Mouse (Mus musculus): ENCODE results near the gene Ch25h. TPM values are rescaled to one million over a fixed set of nuclear protein-coding genes. Genes with fewer than 3 reads are reported as not detected.

Gene Ch25h
- 1.0 and 1.1 TPM in 2 replicates for polyA plus RNA-seq (2015; fragmentation: Nextera tagmentation; extraction: Ambion mirVana)

DNA sequence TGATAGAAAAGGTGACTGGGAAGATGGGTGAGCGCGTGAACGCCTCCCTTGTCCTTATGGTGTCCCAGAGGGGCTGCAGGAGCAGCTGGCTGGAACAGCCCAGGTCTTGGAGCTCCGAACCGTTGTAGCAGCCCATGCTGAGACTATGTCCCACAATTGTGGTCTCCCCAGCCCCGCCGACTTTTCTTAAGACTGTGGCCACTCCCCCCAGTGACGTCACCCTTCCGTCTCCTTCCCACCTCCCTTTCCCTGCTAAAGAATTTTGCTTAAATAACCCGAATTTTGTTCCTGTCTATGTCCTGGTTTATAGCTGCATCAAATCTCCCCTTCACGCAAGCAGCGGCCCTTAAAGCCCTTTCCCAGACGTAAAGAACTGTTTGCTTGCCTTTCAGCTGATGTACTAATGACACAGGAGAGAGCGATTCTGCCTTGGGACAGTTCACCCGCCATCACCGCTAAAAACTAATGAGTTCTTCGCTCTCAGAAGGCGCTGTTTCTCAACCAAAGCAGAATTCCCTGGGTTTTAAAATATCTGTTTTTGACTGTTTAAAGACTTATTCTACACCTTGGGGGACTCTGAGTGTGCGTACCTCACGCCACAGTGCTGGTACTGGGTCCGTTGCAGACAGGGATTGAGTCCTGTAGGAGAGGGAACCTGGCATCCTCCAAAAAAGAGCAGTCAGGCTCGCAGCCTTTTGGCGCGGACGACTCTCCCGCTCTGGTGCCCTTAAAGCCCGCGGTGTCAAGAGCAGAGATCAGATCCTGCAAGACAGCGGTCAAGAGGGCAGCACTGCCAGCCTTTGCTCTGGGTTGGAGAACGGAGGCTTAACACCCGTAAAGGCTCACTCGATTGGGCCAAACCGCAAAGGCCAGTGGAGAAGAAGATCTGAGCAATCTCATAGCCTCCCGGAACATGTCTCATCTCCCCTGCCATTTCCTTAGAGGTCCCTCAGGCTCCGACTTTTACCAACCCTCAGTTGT, at the start of gene Ch25h:
Ch25h (minus strand) TSS at position 174 of the 981 bp plus-strand sequence.

Other genes starting within 250 kb of the Ch25h start
- gene Acta2, start 219.6 kb downstream of the Ch25h start, polyA plus RNA-seq (2015; fragmentation: Nextera tagmentation; extraction: Ambion mirVana): 297 and 304 TPM in 2 replicates
- 4.6 and 6.7 TPM in 2 replicates for gene Fas, start 184.5 kb downstream of the Ch25h start, polyA plus RNA-seq (2015; fragmentation: Nextera tagmentation; extraction: Ambion mirVana)
- 14.9 and 19.3 TPM in 2 replicates for gene Lipa, start 52.3 kb upstream of the Ch25h start, polyA plus RNA-seq (2015; fragmentation: Nextera tagmentation; extraction: Ambion mirVana)
- 6.0 and 6.3 TPM in 2 replicates for gene Ifit2, start 75.5 kb upstream of the Ch25h start, polyA plus RNA-seq (2015; fragmentation: Nextera tagmentation; extraction: Ambion mirVana)
- gene Ifit3, start 108.4 kb upstream of the Ch25h start, polyA plus RNA-seq (2015; fragmentation: Nextera tagmentation; extraction: Ambion mirVana): 4.4 and 4.5 TPM in 2 replicates
- 0.77 and 0.79 TPM in 2 replicates for gene Ifit1bl1, start 126.8 kb upstream of the Ch25h start, polyA plus RNA-seq (2015; fragmentation: Nextera tagmentation; extraction: Ambion mirVana)
- 0.92 and 1.2 TPM in 2 replicates for gene Ifit3b, start 132.8 kb upstream of the Ch25h start, polyA plus RNA-seq (2015; fragmentation: Nextera tagmentation; extraction: Ambion mirVana)
- 0.12 and 0.16 TPM in 2 replicates for gene Ifit1bl2, start 165.6 kb upstream of the Ch25h start, polyA plus RNA-seq (2015; fragmentation: Nextera tagmentation; extraction: Ambion mirVana)
- gene Ifit1, start 165.7 kb upstream of the Ch25h start, polyA plus RNA-seq (2015; fragmentation: Nextera tagmentation; extraction: Ambion mirVana): 1.8 and 2.1 TPM in 2 replicates